Comparison of ENCODE assay signal across 9 mouse cellular contexts in genomic region chr16:90882501-90882977, GRCm38 (mm10). TPM values are rescaled to one million over a fixed set of nuclear protein-coding genes. Genes with fewer than 3 reads are reported as not detected.
DNase-seq lines count a peak whose midpoint lies in the region; TF ChIP-seq lines count a peak whose summit lies in the region.
"Had no signal": no experiment of that assay in that cellular context is flagged by ENCODE, and none has a peak within 500 bp of the region (broad histone marks: within the 10 kb centered on the region; RNA-seq: fewer than 3 reads in every experiment).

No protein-coding gene starts in this region.

- TF ChIP-seq CTCF in layer of hippocampus, adult 2 months (conservative IDR thresholded peaks at IDR 0.05) = no peak

- no peak overlapping the region for H3K27ac ChIP-seq in layer of hippocampus, adult 2 months
- H3K27ac ChIP-seq: liver, embryonic 15.5 days had no signal

- DNase-seq in 3T3-L1 (ENCODE audit: low read depth, low spot score) = peak; percentile 75
- peak; percentile 76 for DNase-seq in MN1 (ENCODE audit: low spot score)
- peak; percentile 46 for DNase-seq in forelimb bud, embryonic 11.5 days (ENCODE audit: low read depth, low spot score)
- peak; percentile 62 for DNase-seq in kidney, postnatal 14 days
- no peak for DNase-seq in spleen, postnatal 14 days (ENCODE audit: low spot score in 2 of 2)
- no peak for DNase-seq in layer of hippocampus, adult 2 months (ENCODE audit: low spot score in 2 of 2)
- DNase-seq in gastrocnemius, adult 8-10 months (ENCODE audit: low spot score in 2 of 2) = no peak
- DNase-seq: gastrocnemius, postnatal 36 days had no signal

- H3K4me3 ChIP-seq in layer of hippocampus, adult 2 months = no peak overlapping the region
- H3K4me3 ChIP-seq: liver, embryonic 15.5 days had no signal

RNA-seq across cellular contexts. Expression of gene Cfap298, which starts 52.4 kb away (rescaled TPM):
- 10 to 100 TPM; 34.0 to 43.7 TPM for total RNA-seq in layer of hippocampus, adult 2 months (2021)
- 10 to 100 TPM; 33.2 to 40.7 (median 36.2) TPM for total RNA-seq in gastrocnemius, adult 8-10 months (2022)

RNA-seq across cellular contexts. Expression of gene Eva1c, which starts 56.0 kb away (rescaled TPM):
- 1 to 10 TPM; 2.2 to 2.9 TPM for total RNA-seq in layer of hippocampus, adult 2 months (2021)
- under 1 TPM in 3 of 4 experiments, not detected in 1; 0.34 to 0.56 (median 0.38) TPM for total RNA-seq in gastrocnemius, adult 8-10 months (2022)

Comparison
In these comparisons a context has a peak if more than half of its experiments do, and no peak if none do; other contexts are left out.
1. DNase-seq: peak in 3T3-L1 (single experiment), MN1 (single experiment), forelimb bud, embryonic 11.5 days (single experiment) and kidney, postnatal 14 days (single experiment); none in spleen, postnatal 14 days (0 of 2), layer of hippocampus, adult 2 months (0 of 2) and gastrocnemius, adult 8-10 months (0 of 2).